Mouse (Mus musculus): ENCODE measurements around the gene Tnni3k.
"Not testable (repeated sequence)": the region's sequence is repeated elsewhere in the genome, so short reads cannot be mapped to it uniquely, and the experiment has no call there.

Tnni3k gene

GRCm38 (mm10) chr3:154825739-154826138, 229.5 kb downstream of the Tnni3k start:
- DNase-seq (ENCODE audit: low spot score), result no peak

- no peak for DNase-seq (ENCODE audit: low spot score)
Observed at GRCm38 (mm10) chr3:154824713-154825112, 230.5 kb downstream of the Tnni3k start.

GRCm38 (mm10) chr3:154819684-154820083, 235.5 kb downstream of the Tnni3k start:
- DNase-seq (ENCODE audit: low spot score), result not testable (repeated sequence)

GRCm38 (mm10) chr3:154817732-154818131, 237.5 kb downstream of the Tnni3k start:
- DNase-seq (ENCODE audit: low spot score), result peak; percentile 64

GRCm38 (mm10) chr3:154816801-154817625, 238.2 kb downstream of the Tnni3k start:
- DNase-seq (ENCODE audit: low spot score), result peak; percentile 53

GRCm38 (mm10) chr3:154816231-154816630, 239.0 kb downstream of the Tnni3k start:
- no peak for DNase-seq (ENCODE audit: low spot score)

GRCm38 (mm10) chr3:154815606-154816005, 239.6 kb downstream of the Tnni3k start:
- DNase-seq (ENCODE audit: low spot score), result no peak

GRCm38 (mm10) chr3:154812893-154813292, 242.3 kb downstream of the Tnni3k start:
- DNase-seq (ENCODE audit: low spot score), result no peak

- no peak for DNase-seq (ENCODE audit: low spot score)
Observed at GRCm38 (mm10) chr3:154811833-154812232, 243.4 kb downstream of the Tnni3k start.

- no peak for DNase-seq (ENCODE audit: low spot score)
Observed at GRCm38 (mm10) chr3:154811281-154811680, 243.9 kb downstream of the Tnni3k start.

- DNase-seq (ENCODE audit: low spot score), result no peak
Observed at GRCm38 (mm10) chr3:154810273-154810870, 244.8 kb downstream of the Tnni3k start.

GRCm38 (mm10) chr3:154806626-154807025, 248.6 kb downstream of the Tnni3k start:
- no peak for DNase-seq (ENCODE audit: low spot score)

- DNase-seq (ENCODE audit: low spot score), result no peak
Observed at GRCm38 (mm10) chr3:154800888-154801429, 254.2 kb downstream of the Tnni3k start.

- DNase-seq (ENCODE audit: low spot score), result no peak
Observed at GRCm38 (mm10) chr3:154800454-154800853, 254.8 kb downstream of the Tnni3k start.

GRCm38 (mm10) chr3:154798806-154799205, 256.4 kb downstream of the Tnni3k start:
- DNase-seq (ENCODE audit: low spot score), result no peak

GRCm38 (mm10) chr3:154793571-154793970, 261.6 kb downstream of the Tnni3k start:
- no peak for DNase-seq (ENCODE audit: low spot score)

GRCm38 (mm10) chr3:154787611-154788010, 267.6 kb downstream of the Tnni3k start:
- DNase-seq (ENCODE audit: low spot score), result no peak

GRCm38 (mm10) chr3:154786354-154786753, 268.9 kb downstream of the Tnni3k start:
- no peak for DNase-seq (ENCODE audit: low spot score)

- DNase-seq (ENCODE audit: low spot score), result no peak
Observed at GRCm38 (mm10) chr3:154778836-154779595, 276.2 kb downstream of the Tnni3k start.

GRCm38 (mm10) chr3:154771651-154772050, 283.6 kb downstream of the Tnni3k start:
- no peak for DNase-seq (ENCODE audit: low spot score)

- DNase-seq (ENCODE audit: low spot score), result no peak
Observed at GRCm38 (mm10) chr3:154766321-154766720, 288.9 kb downstream of the Tnni3k start.

GRCm38 (mm10) chr3:154764115-154764514, 291.1 kb downstream of the Tnni3k start:
- DNase-seq (ENCODE audit: low spot score), result no peak
